Mouse (Mus musculus) MEL (cell line): ENCODE measurements around the gene Mst1.

Experiments used
- ELF1 ChIP-seq: IDR thresholded peaks from 2 replicates; pipeline ENCODE4 v1.6.1; 2014; ENCODE audit warnings: low read depth, mild to moderate bottlenecking, inconsistent platforms, low read length, improper control_type of control experiment, moderate library complexity
- POLR2A ChIP-seq, 2 experiments: IDR thresholded peaks; 2 replicates each; pipeline ENCODE4 v1.6.1; 2011 to 2012; ENCODE audit warnings: low read length in 2 of 2, mild to moderate bottlenecking in 2 of 2, control low read depth in 1 of 2, improper control_type of control experiment in 1 of 2, low read depth in 1 of 2, moderate library complexity in 1 of 2; ENCODE audit not compliant: control insufficient read depth in 1 of 2, insufficient read depth in 1 of 2, poor library complexity in 1 of 2
- SIN3A ChIP-seq: IDR thresholded peaks from 2 replicates; pipeline ENCODE4 v1.6.1; 2012; ENCODE audit warnings: low read length, improper control_type of control experiment, inconsistent platforms

DNA sequence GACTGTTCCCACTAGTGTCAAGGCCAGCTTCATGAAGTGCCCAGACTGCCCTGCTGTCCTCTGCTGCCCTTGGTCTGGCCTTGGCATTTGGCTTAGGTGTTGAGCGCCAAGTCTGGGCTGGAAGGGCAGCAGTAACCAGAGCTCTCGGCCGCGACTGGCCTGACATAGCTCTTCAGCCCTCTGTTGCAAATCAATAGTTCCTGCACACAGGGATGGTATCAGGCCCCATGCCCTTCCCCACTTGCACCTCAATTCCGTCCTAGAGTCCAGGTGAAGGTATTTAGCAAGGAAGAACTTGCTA is 23.0 kb upstream of the Mst1 start:
- TF ChIP-seq SIN3A (no peak), POLR2A (IDR thresholded peaks at IDR 0.05; ENCODE audit: control insufficient read depth in 1 of 2, insufficient read depth in 1 of 2, low read depth in 1 of 2, low read length in 2 of 2, poor library complexity in 1 of 2) (no peak), ELF1 (no peak)
